Mouse (Mus musculus) heart, adult 2 months (tissue): ENCODE results near the gene Polr3c.

Experiments used
- CTCF ChIP-seq: fragments of 200-600 bp; IDR thresholded peaks from 2 replicates; pipeline ENCODE4 v1.8.1; 2022; ENCODE audit warnings: antibody characterized with exemption, mild to moderate bottlenecking, moderate library complexity
- EP300 ChIP-seq: fragments of 200-500 bp; IDR thresholded peaks from 2 replicates; pipeline ENCODE4 v1.6.1; 2011; ENCODE audit warnings: low read depth, low read length, control low read depth; ENCODE audit not compliant: insufficient read depth
- POLR2A ChIP-seq: fragments of 200-500 bp; IDR thresholded peaks from 2 replicates; pipeline ENCODE4 v1.6.1; 2011; ENCODE audit warnings: mild to moderate bottlenecking, low read depth, low read length, control low read depth; ENCODE audit not compliant: insufficient read depth

- no peak for TF ChIP-seq EP300
- TF ChIP-seq POLR2A, result no peak
- TF ChIP-seq CTCF, result no peak
These were observed 49.7 kb upstream of the Polr3c start for GRCm38 (mm10) chr3:96777120-96777519.
